Mouse (Mus musculus) embryonic facial prominence, embryonic 14.5 days (tissue): Measurements from ENCODE around the gene Map2k2. TPM values are rescaled to one million over a fixed set of nuclear protein-coding genes. Genes with fewer than 3 reads are reported as not detected.

Experiments
- ATAC-seq: fragments of 200-750 bp; cut with Nextera tagmentation; 2 replicates; pipeline ENCODE4 v1.8.0; 2017; ENCODE audit warnings: low read depth, moderate number of reproducible peaks, moderate TSS enrichment
- DNase-seq: peaks from one replicate; pipeline ENCODE4 v3.0.0-alpha.2; 2015; ENCODE audit warnings: low spot score
- H3K27ac ChIP-seq: fragments of 300-500 bp; sonication (generic); replicated peaks from 2 replicates; pipeline ENCODE4 v1.5.1; 2014; ENCODE audit warnings: low read depth, mild to moderate bottlenecking, low read length, moderate library complexity
- H3K27me3 ChIP-seq: fragments of 300-500 bp; sonication (generic); replicated peaks from 2 replicates; pipeline ENCODE4 v1.6.1; 2014; ENCODE audit warnings: low read length; ENCODE audit not compliant: control insufficient read depth, insufficient read depth
- H3K36me3 ChIP-seq: fragments of 300-500 bp; sonication (generic); 2 replicates; pipeline ENCODE4 v1.6.1; 2014; ENCODE audit warnings: low read length, mixed read lengths; ENCODE audit not compliant: control insufficient read depth, insufficient read depth
- H3K4me1 ChIP-seq: fragments of 300-500 bp; sonication (generic); 2 replicates; pipeline ENCODE4 v1.6.1; 2014; ENCODE audit warnings: antibody characterized with exemption, low read length; ENCODE audit not compliant: control insufficient read depth, insufficient read depth
- H3K4me2 ChIP-seq: fragments of 300-500 bp; sonication (generic); 2 replicates; pipeline ENCODE4 v1.6.1; 2014; ENCODE audit warnings: low read depth, mild to moderate bottlenecking, low read length, moderate library complexity, mixed read lengths
- H3K4me3 ChIP-seq: fragments of 300-500 bp; sonication (generic); 2 replicates; pipeline ENCODE4 v1.5.1; 2014; ENCODE audit warnings: low read depth, mild to moderate bottlenecking, low read length
- H3K9ac ChIP-seq: fragments of 300-500 bp; sonication (generic); 2 replicates; pipeline ENCODE4 v1.6.1; 2014; ENCODE audit warnings: low read depth, mild to moderate bottlenecking, low read length, moderate library complexity, mixed read lengths
- H3K9me3 ChIP-seq: fragments of 300-500 bp; sonication (generic); 2 replicates; pipeline ENCODE4 v1.6.1; 2016; ENCODE audit warnings: low read length; ENCODE audit not compliant: control insufficient read depth
- WGBS: fragments of 180-500 bp; shearing (Covaris S2); extraction: QIAGEN DNeasy Blood & Tissue Kit; methylation state at CpG from one replicate; pipeline ENCODE4 v1.1.7; 2014; 5-methylcytosine and 5-hydroxymethylcytosine counted together
- polyA plus RNA-seq: library from polyadenylated mRNA; unstranded; fragments of >200 nt; fragmentation: Nextera tagmentation; extraction: Ambion mirVana; gene quantifications from 2 replicates; pipeline ENCODE4 v1.2.1, GENCODE M21; 2014

Gene Map2k2
- polyA plus RNA-seq, 1 experiment from 2014 or later = 166 TPM

GRCm38 (mm10) chr10:81089216-81089615, 16.5 kb upstream of the Map2k2 start:
- DNase-seq = peak; percentile 73
- H3K36me3 ChIP-seq = no peaks in the 10 kb centered on the region
- peak; percentile 58; the same call in 1 of the 2 replicates for ATAC-seq
- no peak overlapping the region for H3K4me2 ChIP-seq
- no peak overlapping the region for H3K9ac ChIP-seq
- no peak overlapping the region for H3K4me3 ChIP-seq
- no peak overlapping the region for H3K27ac ChIP-seq
- no peaks in the 10 kb centered on the region for H3K4me1 ChIP-seq
- no peaks in the 10 kb centered on the region for H3K27me3 ChIP-seq
- H3K9me3 ChIP-seq = no peaks in the 10 kb centered on the region
- WGBS = 41% methylated on average over 2 of the region's 2 CpGs

- H3K4me1 ChIP-seq = no peaks in the 10 kb centered on the region
- WGBS = 80% methylated on average over 7 of the region's 7 CpGs
- ATAC-seq (no peak), DNase-seq (no peak)
- H3K9me3 ChIP-seq = no peaks in the 10 kb centered on the region
- H3K27ac ChIP-seq = no peak overlapping the region
- H3K36me3 ChIP-seq = no peaks in the 10 kb centered on the region
- no peak overlapping the region for H3K4me3 ChIP-seq
- H3K27me3 ChIP-seq = no peaks in the 10 kb centered on the region
- no peak overlapping the region for H3K4me2 ChIP-seq
- H3K9ac ChIP-seq = no peak overlapping the region
Observed at GRCm38 (mm10) chr10:81090621-81091020, 15.1 kb upstream of the Map2k2 start.

GRCm38 (mm10) chr10:81092465-81093250, 13.1 kb upstream of the Map2k2 start:
- Histone ChIP-seq H3K4me1 (no peaks in the 10 kb centered on the region), H3K27ac (no peak overlapping the region), H3K4me2 (no peak overlapping the region), H3K9ac (no peak overlapping the region), H3K36me3 (no peaks in the 10 kb centered on the region), H3K9me3 (no peaks in the 10 kb centered on the region), H3K4me3 (no peak overlapping the region), H3K27me3 (no peaks in the 10 kb centered on the region)
- 52% methylated on average over 22 of the region's 22 CpGs for WGBS
- no peak for ATAC-seq
- no peak for DNase-seq

- no peak overlapping the region for H3K4me2 ChIP-seq
- H3K27me3 ChIP-seq = no peaks in the 10 kb centered on the region
- no peaks in the 10 kb centered on the region for H3K9me3 ChIP-seq
- H3K4me1 ChIP-seq = no peaks in the 10 kb centered on the region
- DNase-seq (no peak), ATAC-seq (no peak)
- no peak overlapping the region for H3K9ac ChIP-seq
- 61% methylated on average over 9 of the region's 9 CpGs for WGBS
- H3K4me3 ChIP-seq = no peak overlapping the region
- H3K36me3 ChIP-seq = no peaks in the 10 kb centered on the region
- H3K27ac ChIP-seq = no peak overlapping the region
Observed at GRCm38 (mm10) chr10:81094931-81095678, 10.6 kb upstream of the Map2k2 start.

- peak overlapping the region; percentile 86 for H3K4me3 ChIP-seq
- peak overlapping the region; percentile 98 for H3K27ac ChIP-seq
- H3K9ac ChIP-seq = peak overlapping the region; percentile 98
- H3K4me2 ChIP-seq = peak overlapping the region; percentile 92
- no peaks in the 10 kb centered on the region for H3K9me3 ChIP-seq
- 1% methylated on average over 32 of the region's 35 CpGs for WGBS
- ATAC-seq = peak; percentile 88
- H3K27me3 ChIP-seq = no peaks in the 10 kb centered on the region
- H3K4me1 ChIP-seq = peaks cover 13% of the 10 kb centered on the region
- peaks cover 31% of the 10 kb centered on the region for H3K36me3 ChIP-seq
- DNase-seq = peak; percentile 89
Observed at GRCm38 (mm10) chr10:81106113-81106721, 502 bp downstream of the Map2k2 start.

GRCm38 (mm10) chr10:81112946-81113345, 7.2 kb downstream of the Map2k2 start:
- no peak for ATAC-seq
- H3K9me3 ChIP-seq = no peaks in the 10 kb centered on the region
- H3K36me3 ChIP-seq = peaks cover 93% of the 10 kb centered on the region
- no peak overlapping the region for H3K27ac ChIP-seq
- no peak for DNase-seq
- no peak overlapping the region for H3K9ac ChIP-seq
- no peaks in the 10 kb centered on the region for H3K4me1 ChIP-seq
- H3K4me3 ChIP-seq = no peak overlapping the region
- H3K4me2 ChIP-seq = no peak overlapping the region
- H3K27me3 ChIP-seq = no peaks in the 10 kb centered on the region
- 90% methylated on average over 6 of the region's 6 CpGs for WGBS

- ATAC-seq (no peak), DNase-seq (no peak)
- H3K9ac ChIP-seq = no peak overlapping the region
- no peak overlapping the region for H3K4me3 ChIP-seq
- H3K27ac ChIP-seq = no peak overlapping the region
- no peaks in the 10 kb centered on the region for H3K27me3 ChIP-seq
- peaks cover 94% of the 10 kb centered on the region for H3K36me3 ChIP-seq
- H3K9me3 ChIP-seq = no peaks in the 10 kb centered on the region
- H3K4me2 ChIP-seq = no peak overlapping the region
- H3K4me1 ChIP-seq = no peaks in the 10 kb centered on the region
- WGBS = 86% methylated on average over 10 of the region's 10 CpGs
Observed at GRCm38 (mm10) chr10:81119625-81120024, 13.9 kb downstream of the Map2k2 start.

GRCm38 (mm10) chr10:81120650-81121049, 14.9 kb downstream of the Map2k2 start:
- H3K27ac ChIP-seq = no peak overlapping the region
- no peak for DNase-seq
- 81% methylated on average over 6 of the region's 7 CpGs for WGBS
- peaks cover 85% of the 10 kb centered on the region for H3K36me3 ChIP-seq
- H3K9ac ChIP-seq = no peak overlapping the region
- no peaks in the 10 kb centered on the region for H3K4me1 ChIP-seq
- H3K4me2 ChIP-seq = no peak overlapping the region
- H3K27me3 ChIP-seq = no peaks in the 10 kb centered on the region
- no peaks in the 10 kb centered on the region for H3K9me3 ChIP-seq
- no peak overlapping the region for H3K4me3 ChIP-seq
- peak; percentile 9; the same call in 1 of the 2 replicates for ATAC-seq
